Mouse (Mus musculus) ovary, postnatal 36 days (tissue): ENCODE measurements at regions not wholly inside any gene's neighbourhood (a gene's known extent, or its start where the extent isn't known, plus 50 kb on each side); places are given as distances from the start of the nearest gene placed in this dataset.

Experiments used
- DNase-seq: peaks from one replicate; pipeline ENCODE4 v3.0.0; 2022; ENCODE audit warnings: low spot score, mixed read lengths

- DNase-seq = no peak
Measured at GRCm38 (mm10) chr5:146684429-146684828, 99.4 kb upstream of the Gpr12 start.

GRCm38 (mm10) chr5:146683554-146683953, 98.5 kb upstream of the Gpr12 start:
- no peak for DNase-seq

- no peak for DNase-seq
Measured at GRCm38 (mm10) chr5:146682893-146683292, 97.9 kb upstream of the Gpr12 start.

GRCm38 (mm10) chr5:146681512-146681911, 96.5 kb upstream of the Gpr12 start:
- no peak for DNase-seq

GRCm38 (mm10) chr5:146679198-146679681, 94.2 kb upstream of the Gpr12 start:
- DNase-seq = no peak

- no peak for DNase-seq
Measured at GRCm38 (mm10) chr5:146678775-146679170, 93.7 kb upstream of the Gpr12 start.

GRCm38 (mm10) chr5:146678049-146678774, 93.2 kb upstream of the Gpr12 start:
- no peak for DNase-seq

- no peak for DNase-seq
Measured at GRCm38 (mm10) chr5:146677151-146677515, 92.1 kb upstream of the Gpr12 start.

GRCm38 (mm10) chr5:146676470-146677150, 91.6 kb upstream of the Gpr12 start:
- peak; percentile 39 for DNase-seq

GRCm38 (mm10) chr5:146675887-146676277, 90.8 kb upstream of the Gpr12 start:
- DNase-seq = no peak

GRCm38 (mm10) chr5:146675006-146675886, 90.2 kb upstream of the Gpr12 start:
- DNase-seq = peak; percentile 66

GRCm38 (mm10) chr5:146661751-146662150, 76.7 kb upstream of the Gpr12 start:
- DNase-seq = no peak

GRCm38 (mm10) chr5:146657228-146657627, 72.2 kb upstream of the Gpr12 start:
- DNase-seq = no peak

- no peak for DNase-seq
Measured at GRCm38 (mm10) chr5:146655394-146655793, 70.4 kb upstream of the Gpr12 start.

- no peak for DNase-seq
Measured at GRCm38 (mm10) chr5:146653686-146654450, 68.8 kb upstream of the Gpr12 start.

- no peak for DNase-seq
Measured at GRCm38 (mm10) chr5:146652874-146653273, 67.8 kb upstream of the Gpr12 start.

- DNase-seq = no peak
Measured at GRCm38 (mm10) chr5:146648519-146649060, 63.6 kb upstream of the Gpr12 start.

GRCm38 (mm10) chr5:146647628-146648380, 62.8 kb upstream of the Gpr12 start:
- no peak for DNase-seq

- peak; percentile 67 for DNase-seq
Measured at GRCm38 (mm10) chr5:146644499-146644898, 59.5 kb upstream of the Gpr12 start.

- DNase-seq = no peak
Measured at GRCm38 (mm10) chr5:146641931-146642330, 56.9 kb upstream of the Gpr12 start.

- no peak for DNase-seq
Measured at GRCm38 (mm10) chr5:146636859-146637258, 51.8 kb upstream of the Gpr12 start.
